11 mouse cellular contexts compared by ENCODE assay signal in the genomic region with DNA sequence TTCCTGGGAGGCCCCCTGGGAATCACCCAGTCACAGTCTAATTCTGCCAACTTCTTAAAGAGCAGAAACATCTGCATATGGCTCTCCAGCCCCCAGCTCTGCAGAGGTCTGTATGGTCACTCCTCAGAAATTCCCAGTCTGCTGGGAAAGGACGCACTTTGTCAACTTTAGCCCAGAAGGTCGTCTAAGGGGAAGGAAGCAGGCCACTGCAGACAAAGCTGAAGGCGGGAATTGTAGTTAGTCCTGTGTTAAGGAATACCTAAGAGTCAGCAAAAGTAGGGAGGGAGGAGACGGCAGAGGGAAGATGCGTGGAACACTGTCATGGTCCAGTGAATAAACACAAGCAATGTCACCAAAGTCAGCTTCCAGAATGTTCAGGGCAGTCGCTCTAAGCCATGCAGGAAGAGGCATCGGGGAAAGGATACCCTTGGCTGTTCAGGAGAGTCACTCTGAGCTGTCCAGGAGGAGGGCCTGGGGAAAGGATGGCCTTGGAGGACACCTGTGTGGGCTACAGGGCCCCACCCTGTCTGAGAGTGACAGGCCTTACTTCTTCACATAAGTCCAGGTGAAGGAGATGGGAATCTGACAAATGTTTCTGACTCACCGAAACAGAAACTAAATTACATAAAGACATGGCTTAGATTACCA.
DNase-seq lines count a peak whose midpoint lies in the region; ATAC-seq and TF ChIP-seq lines count a peak whose summit lies in the region.
"Had no signal": no experiment of that assay in that cellular context is flagged by ENCODE, and none has a peak within 500 bp of the region (broad histone marks: within the 10 kb centered on the region; RNA-seq: fewer than 3 reads in every experiment).

No protein-coding gene starts in this region.

- no peak overlapping the region for H3K9ac ChIP-seq in forebrain, embryonic 15.5 days (replicated peaks)
- no peak overlapping the region for H3K9ac ChIP-seq in forebrain, embryonic 14.5 days (ENCODE audit: low read length)
- no peak overlapping the region for H3K9ac ChIP-seq in ES-E14 (ENCODE audit: insufficient read depth, low read depth, low read length, poor library complexity, severe bottlenecking)
- H3K9ac ChIP-seq in heart, embryonic 16.5 days (ENCODE audit: low read length), result no peak overlapping the region
- H3K9ac ChIP-seq: embryonic facial prominence, embryonic 13.5 days; limb, embryonic 12.5 days had no signal

- ATAC-seq in forebrain, embryonic 15.5 days (replicated peaks), result 0 out of 2 replicates have a peak, but pooled peaks have one; percentile 30
- no peak for ATAC-seq in forebrain, embryonic 14.5 days
- ATAC-seq in heart, embryonic 16.5 days (replicated peaks; ENCODE audit: extremely low read depth, insufficient read depth, low FRiP score), result no peak; the same call in 1 of the 2 replicates
- ATAC-seq: hindbrain, postnatal 0 days had no signal

- H3K4me2 ChIP-seq in forebrain, embryonic 15.5 days (replicated peaks), result no peak overlapping the region
- no peak overlapping the region for H3K4me2 ChIP-seq in forebrain, embryonic 14.5 days (ENCODE audit: low read length)
- no peak overlapping the region for H3K4me2 ChIP-seq in heart, embryonic 16.5 days (ENCODE audit: low read depth, low read length)
- H3K4me2 ChIP-seq: embryonic facial prominence, embryonic 13.5 days; limb, embryonic 12.5 days had no signal

- no peaks in the 10 kb centered on the region for H3K36me3 ChIP-seq in forebrain, embryonic 15.5 days
- no peaks in the 10 kb centered on the region for H3K36me3 ChIP-seq in forebrain, embryonic 14.5 days (ENCODE audit: control insufficient read depth, insufficient read depth, low read length)
- no peaks in the 10 kb centered on the region for H3K36me3 ChIP-seq in ES-E14 (ENCODE audit: control insufficient read depth, insufficient read depth, low read length, poor library complexity, severe bottlenecking)
- no peaks in the 10 kb centered on the region for H3K36me3 ChIP-seq in heart, embryonic 16.5 days (ENCODE audit: control insufficient read depth, insufficient read depth)
- H3K36me3 ChIP-seq: embryonic facial prominence, embryonic 13.5 days; limb, embryonic 12.5 days had no signal

- whole genome bisulfite sequencing in forebrain, embryonic 15.5 days, result 68% methylated on average over 8 of the region's 8 CpGs
- WGBS in forebrain, embryonic 14.5 days, result 71% methylated on average over 8 of the region's 8 CpGs
- 60% methylated on average over 8 of the region's 8 CpGs for WGBS in heart, embryonic 16.5 days

- H3K27ac ChIP-seq in forebrain, embryonic 15.5 days (replicated peaks), result no peak overlapping the region
- no peak overlapping the region for H3K27ac ChIP-seq in forebrain, embryonic 14.5 days (ENCODE audit: low read depth, low read length)
- peak overlapping the region; percentile 95 for H3K27ac ChIP-seq in ES-E14 (ENCODE audit: insufficient read depth, low read depth, low read length, poor library complexity, severe bottlenecking)
- H3K27ac ChIP-seq in heart, embryonic 16.5 days (ENCODE audit: low read length), result peak overlapping the region; percentile 30
- H3K27ac ChIP-seq: embryonic facial prominence, embryonic 13.5 days; hindbrain, postnatal 0 days; limb, embryonic 12.5 days had no signal

- H3K4me3 ChIP-seq in forebrain, embryonic 15.5 days, result no peak overlapping the region
- no peak overlapping the region for H3K4me3 ChIP-seq in forebrain, embryonic 14.5 days (ENCODE audit: low read depth, low read length)
- H3K4me3 ChIP-seq in ES-E14 (ENCODE audit: insufficient read depth in 1 of 2, low read depth in 1 of 2, low read length in 2 of 2, poor library complexity in 1 of 2, severe bottlenecking in 1 of 2), result no peak overlapping the region
- H3K4me3 ChIP-seq in heart, embryonic 16.5 days (ENCODE audit: low read length), result no peak overlapping the region
- H3K4me3 ChIP-seq: embryonic facial prominence, embryonic 13.5 days; limb, embryonic 12.5 days had no signal

- in situ Hi-C loops in ES-E14 (cut with MboI; ENCODE audit: low sequenced_read_pairs in 2 of 2, unreplicated experiment in 2 of 2), result no loop called here

- peaks cover 13% of the 10 kb centered on the region for H3K4me1 ChIP-seq in forebrain, embryonic 15.5 days
- peaks cover 8% of the 10 kb centered on the region for H3K4me1 ChIP-seq in forebrain, embryonic 14.5 days (ENCODE audit: control insufficient read depth, insufficient read depth, low read length)
- peaks cover 20 to 28% of the 10 kb centered on the region in 2 experiments for H3K4me1 ChIP-seq in ES-E14 (ENCODE audit: control insufficient read depth in 2 of 2, insufficient read depth in 2 of 2, low read length in 2 of 2, poor library complexity in 1 of 2)
- H3K4me1 ChIP-seq in heart, embryonic 16.5 days (ENCODE audit: control insufficient read depth, insufficient read depth, low read length), result peaks cover 28% of the 10 kb centered on the region

- no peak for DNase-seq in forebrain, embryonic 14.5 days (ENCODE audit: low spot score)
- DNase-seq in ES-E14 (ENCODE audit: low read depth, low spot score), result no peak
- DNase-seq in kidney, postnatal 36 days, result peak; percentile 33 to 43
- DNase-seq in cerebellum, postnatal 14 days, result no peak
- DNase-seq in spleen, postnatal 14 days (ENCODE audit: low spot score in 2 of 2), result no peak
- no peak for DNase-seq in embryo, embryonic 11 days

- H3K27me3 ChIP-seq in forebrain, embryonic 15.5 days, result no peaks in the 10 kb centered on the region
- H3K27me3 ChIP-seq in forebrain, embryonic 14.5 days (replicated peaks; ENCODE audit: control insufficient read depth, insufficient read depth, low read length), result no peaks in the 10 kb centered on the region
- H3K27me3 ChIP-seq in heart, embryonic 16.5 days (ENCODE audit: control insufficient read depth, insufficient read depth, low read length), result no peaks in the 10 kb centered on the region
- H3K27me3 ChIP-seq: embryonic facial prominence, embryonic 13.5 days; limb, embryonic 12.5 days had no signal

- no peaks in the 10 kb centered on the region for H3K9me3 ChIP-seq in forebrain, embryonic 15.5 days
- H3K9me3 ChIP-seq in forebrain, embryonic 14.5 days (replicated peaks; ENCODE audit: control insufficient read depth, low read length), result no peaks in the 10 kb centered on the region
- no peaks in the 10 kb centered on the region for H3K9me3 ChIP-seq in ES-E14 (ENCODE audit: control insufficient read depth, insufficient read depth, low read depth, low read length)
- no peaks in the 10 kb centered on the region for H3K9me3 ChIP-seq in heart, embryonic 16.5 days (replicated peaks; ENCODE audit: control insufficient read depth, low read length)
- H3K9me3 ChIP-seq: embryonic facial prominence, embryonic 13.5 days; limb, embryonic 12.5 days had no signal

TF ChIP-seq in ES-E14, 5 proteins besides CTCF, POLR2A, EP300 and RAD21:
- TF ChIP-seq HCFC1 (IDR thresholded peaks at IDR 0.05; ENCODE audit: borderline replicate concordance, insufficient read depth, low read length), result no peak
- TF ChIP-seq MAFK (IDR thresholded peaks at IDR 0.05; ENCODE audit: insufficient read depth, low read depth, low read length), result no peak
- no peak for TF ChIP-seq CHD2 (IDR thresholded peaks at IDR 0.05; ENCODE audit: low read depth, low read length)
- no peak for TF ChIP-seq ZNF384 (IDR thresholded peaks at IDR 0.05; ENCODE audit: low read depth, low read length)
- no peak for TF ChIP-seq ZC3H11A (IDR thresholded peaks at IDR 0.05; ENCODE audit: borderline replicate concordance, low read depth, low read length)

Comparison
In these comparisons a context has a peak if more than half of its experiments do, and no peak if none do; other contexts are left out.
1. H3K27ac ChIP-seq: peak in ES-E14 (single experiment) and heart, embryonic 16.5 days (single experiment); none in forebrain, embryonic 15.5 days (single experiment) and forebrain, embryonic 14.5 days (single experiment).
2. DNase-seq: peak in kidney, postnatal 36 days (2 of 2); none in forebrain, embryonic 14.5 days (single experiment), ES-E14 (single experiment), cerebellum, postnatal 14 days (0 of 2), spleen, postnatal 14 days (0 of 2) and embryo, embryonic 11 days (single experiment).